Mouse (Mus musculus): ENCODE data around the gene Cox6b1. TPM values are rescaled to one million over a fixed set of nuclear protein-coding genes. Genes with fewer than 3 reads are reported as not detected.
A peak's percentile ranks its signal among the peaks of the same experiment; 100 is the strongest.

Cox6b1 gene
- polyA plus RNA-seq, 1 experiment from 2014 or later: 848 TPM

DNA sequence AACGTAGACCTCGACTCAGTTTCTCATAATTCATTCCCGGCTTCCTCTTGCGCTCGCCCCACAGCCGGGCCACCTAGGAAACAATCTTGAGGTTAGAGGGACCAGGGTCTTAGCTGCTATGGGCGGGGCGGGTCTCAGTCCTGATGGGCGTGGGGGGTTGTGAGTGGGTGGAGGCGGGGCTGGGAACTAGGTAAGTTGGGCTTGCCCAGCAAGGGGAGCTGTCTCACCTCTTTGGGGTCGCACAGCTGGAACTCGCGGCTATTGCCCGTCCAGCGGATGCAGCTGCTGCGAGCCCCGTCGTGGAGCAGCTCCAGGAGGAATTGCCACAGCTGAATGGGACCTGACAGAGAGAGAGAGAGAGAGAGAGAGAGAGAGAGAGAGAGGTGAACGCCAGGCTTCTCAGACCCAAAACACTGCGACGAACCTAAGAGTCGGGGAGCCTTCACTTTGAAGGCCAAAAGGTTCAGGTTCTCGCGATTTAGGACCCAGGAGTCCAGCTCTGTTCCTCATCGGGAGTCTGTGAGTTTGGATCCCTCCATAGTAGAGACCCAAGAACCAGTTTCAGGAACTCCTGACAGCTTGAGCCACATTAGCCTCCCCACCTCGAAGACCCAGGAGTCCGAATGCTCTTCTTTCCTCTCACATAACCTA is 7.9 kb upstream of the Cox6b1 start:
- no peaks in the 10 kb centered on the region for H3K9me3 ChIP-seq
- no peak overlapping the region; the same call in 1 of the 2 replicates for H3K9ac ChIP-seq (replicated peaks)
- no peaks in the 10 kb centered on the region for H3K36me3 ChIP-seq
- H3K4me3 ChIP-seq (replicated peaks): peak overlapping the region; percentile 29
- 4% methylated on average over 27 of the region's 27 CpGs for WGBS
- no peak overlapping the region for H3K27ac ChIP-seq
- peaks cover 16% of the 10 kb centered on the region for H3K4me1 ChIP-seq (replicated peaks)
- ATAC-seq (ENCODE audit: insufficient number of reproducible peaks, insufficient read depth, low FRiP score, low TSS enrichment, low read depth): no peak
- H3K4me2 ChIP-seq: peak overlapping the region; percentile 45
- H3K27me3 ChIP-seq: peaks cover 64% of the 10 kb centered on the region

GRCm38 (mm10) chr7:30629013-30629412 is 3.1 kb upstream of the Cox6b1 start:
- peaks cover 10% of the 10 kb centered on the region for H3K4me1 ChIP-seq (replicated peaks)

GRCm38 (mm10) chr7:30626647-30627046 is 696 bp upstream of the Cox6b1 start:
- peaks cover 17% of the 10 kb centered on the region for H3K27me3 ChIP-seq
- no peak for ATAC-seq (ENCODE audit: insufficient number of reproducible peaks, insufficient read depth, low FRiP score, low TSS enrichment, low read depth)
- no peak overlapping the region for H3K4me3 ChIP-seq (replicated peaks)
- no peak overlapping the region for H3K9ac ChIP-seq (replicated peaks)
- WGBS: 87% methylated on average over 5 of the region's 5 CpGs
- H3K4me2 ChIP-seq: no peak overlapping the region
- peaks cover 29% of the 10 kb centered on the region for H3K36me3 ChIP-seq
- H3K27ac ChIP-seq: no peak overlapping the region
- no peaks in the 10 kb centered on the region for H3K9me3 ChIP-seq
- peaks cover 10% of the 10 kb centered on the region for H3K4me1 ChIP-seq (replicated peaks)

More at GRCm38 (mm10) chr7:30629013-30629412, 3.1 kb upstream of the Cox6b1 start:
- H3K9ac ChIP-seq (replicated peaks): no peak overlapping the region
- H3K4me3 ChIP-seq (replicated peaks): no peak overlapping the region
- H3K4me2 ChIP-seq: no peak overlapping the region
- ATAC-seq (ENCODE audit: insufficient number of reproducible peaks, insufficient read depth, low FRiP score, low TSS enrichment, low read depth): no peak
- peaks cover 5% of the 10 kb centered on the region; the same call in 1 of the 2 replicates for H3K36me3 ChIP-seq
- peaks cover 40% of the 10 kb centered on the region for H3K27me3 ChIP-seq
- H3K9me3 ChIP-seq: no peaks in the 10 kb centered on the region
- no peak overlapping the region for H3K27ac ChIP-seq

DNA sequence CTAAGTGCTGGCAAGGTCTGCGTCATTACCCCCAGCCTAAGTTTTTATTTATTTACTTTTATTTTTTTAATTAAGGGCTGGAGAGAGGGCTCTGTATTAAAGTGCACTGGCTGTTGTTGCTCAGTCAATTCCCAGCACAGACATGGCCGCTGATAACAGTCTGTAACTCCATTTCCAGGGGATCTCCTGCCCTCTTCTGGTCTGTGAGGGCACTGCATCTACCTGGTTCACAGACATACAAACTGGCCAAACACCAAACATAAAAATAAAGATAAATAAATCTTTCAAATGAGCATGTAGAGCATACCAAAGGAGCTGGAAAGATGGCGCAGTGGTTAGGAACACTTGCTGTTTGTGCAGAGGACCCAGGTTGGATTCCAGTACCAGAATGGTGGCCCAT is 6.7 kb downstream of the Cox6b1 start:
- Histone ChIP-seq H3K4me2 (no peak overlapping the region), H3K9ac (replicated peaks) (no peak overlapping the region), H3K9me3 (0 out of 2 replicates have a peak, but pooled peaks cover 4% of the 10 kb centered on the region), H3K4me1 (replicated peaks) (no peaks in the 10 kb centered on the region), H3K4me3 (replicated peaks) (no peak overlapping the region), H3K27ac (no peak overlapping the region), H3K27me3 (no peaks in the 10 kb centered on the region), H3K36me3 (peaks cover 86% of the 10 kb centered on the region)
- 88% methylated on average over 3 of the region's 3 CpGs for WGBS
- ATAC-seq (ENCODE audit: insufficient number of reproducible peaks, insufficient read depth, low FRiP score, low TSS enrichment, low read depth): no peak

DNA sequence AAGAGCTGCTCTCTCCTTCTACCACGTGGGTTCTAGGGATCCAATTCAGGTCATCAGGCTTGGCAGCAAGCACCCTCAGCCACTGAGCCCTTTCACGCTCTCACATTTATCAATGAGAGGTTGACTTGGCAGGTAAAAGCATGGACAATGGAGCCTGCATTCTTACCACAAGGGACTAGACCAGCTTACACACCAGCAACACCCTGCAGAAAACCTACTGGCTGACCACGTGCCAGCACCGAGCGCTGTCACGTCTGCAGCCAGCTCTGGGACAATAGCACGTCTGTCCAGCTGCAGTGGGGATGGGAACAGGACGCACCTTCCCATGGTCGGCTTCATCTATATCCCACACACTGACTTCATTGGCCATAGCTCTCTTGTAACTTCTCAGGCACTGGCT is 7.3 kb downstream of the Cox6b1 start:
- H3K4me3 ChIP-seq (replicated peaks): no peak overlapping the region
- no peaks in the 10 kb centered on the region for H3K27me3 ChIP-seq
- ATAC-seq (ENCODE audit: insufficient number of reproducible peaks, insufficient read depth, low FRiP score, low TSS enrichment, low read depth): no peak
- 0 out of 2 replicates have a peak, but pooled peaks cover 4% of the 10 kb centered on the region for H3K9me3 ChIP-seq
- no peaks in the 10 kb centered on the region for H3K4me1 ChIP-seq (replicated peaks)
- H3K27ac ChIP-seq: no peak overlapping the region
- H3K36me3 ChIP-seq: peaks cover 80% of the 10 kb centered on the region
- WGBS: 99% methylated on average over 9 of the region's 9 CpGs
- H3K4me2 ChIP-seq: no peak overlapping the region
- H3K9ac ChIP-seq (replicated peaks): no peak overlapping the region

DNA sequence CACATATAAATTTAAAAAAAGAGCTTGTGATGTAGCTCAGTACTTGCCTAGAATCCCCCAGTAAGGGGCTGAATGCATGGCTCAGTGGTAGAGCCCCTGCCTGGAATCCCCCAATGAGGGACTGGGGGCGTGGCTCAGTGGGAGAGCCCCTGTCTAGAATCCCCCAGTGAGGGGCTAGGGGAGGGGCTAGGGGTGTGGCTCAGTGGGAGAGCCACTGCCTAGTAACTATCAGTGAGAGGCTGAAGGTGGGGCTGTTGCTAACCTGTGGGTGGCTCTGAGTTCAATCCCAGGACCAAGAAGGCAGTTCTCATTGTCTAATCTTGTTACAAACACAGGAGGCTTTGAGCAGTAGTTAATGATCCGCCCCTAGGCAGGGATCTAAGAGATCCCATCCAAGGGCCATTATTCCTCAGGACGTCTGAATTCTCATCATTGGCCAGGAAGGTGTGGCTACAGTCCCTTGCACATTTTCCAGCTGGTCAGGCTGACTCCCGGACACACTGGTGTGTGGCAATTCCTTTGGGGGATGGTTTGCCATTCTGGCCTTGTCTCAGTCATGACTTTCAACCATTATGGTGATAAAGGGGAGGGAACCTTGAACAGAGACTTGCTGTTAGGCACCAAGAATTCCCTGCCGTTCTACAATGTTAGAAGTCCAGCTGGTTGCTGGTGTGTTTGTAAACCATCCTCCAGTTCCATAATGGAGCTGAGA is 10.7 kb downstream of the Cox6b1 start:
- H3K9me3 ChIP-seq: 0 out of 2 replicates have a peak, but pooled peaks cover 4% of the 10 kb centered on the region
- no peaks in the 10 kb centered on the region for H3K27me3 ChIP-seq
- no peak for ATAC-seq (ENCODE audit: insufficient number of reproducible peaks, insufficient read depth, low FRiP score, low TSS enrichment, low read depth)
- H3K4me1 ChIP-seq (replicated peaks): no peaks in the 10 kb centered on the region
- H3K9ac ChIP-seq (replicated peaks): no peak overlapping the region
- WGBS: 64% methylated on average over 5 of the region's 5 CpGs
- H3K4me3 ChIP-seq (replicated peaks): no peak overlapping the region
- peaks cover 53% of the 10 kb centered on the region for H3K36me3 ChIP-seq
- H3K4me2 ChIP-seq: no peak overlapping the region
- H3K27ac ChIP-seq: no peak overlapping the region

GRCm38 (mm10) chr7:30614454-30614853 is 11.5 kb downstream of the Cox6b1 start:
- no peak for ATAC-seq (ENCODE audit: insufficient number of reproducible peaks, insufficient read depth, low FRiP score, low TSS enrichment, low read depth)
- no peaks in the 10 kb centered on the region for H3K27me3 ChIP-seq
- H3K4me2 ChIP-seq: no peak overlapping the region
- peaks cover 47% of the 10 kb centered on the region for H3K36me3 ChIP-seq
- no peak overlapping the region for H3K4me3 ChIP-seq (replicated peaks)
- no peak overlapping the region for H3K27ac ChIP-seq
- H3K9ac ChIP-seq (replicated peaks): no peak overlapping the region
- 75% methylated on average over 2 of the region's 2 CpGs for WGBS
- H3K9me3 ChIP-seq: 0 out of 2 replicates have a peak, but pooled peaks cover 4% of the 10 kb centered on the region
- H3K4me1 ChIP-seq (replicated peaks): no peaks in the 10 kb centered on the region

DNA sequence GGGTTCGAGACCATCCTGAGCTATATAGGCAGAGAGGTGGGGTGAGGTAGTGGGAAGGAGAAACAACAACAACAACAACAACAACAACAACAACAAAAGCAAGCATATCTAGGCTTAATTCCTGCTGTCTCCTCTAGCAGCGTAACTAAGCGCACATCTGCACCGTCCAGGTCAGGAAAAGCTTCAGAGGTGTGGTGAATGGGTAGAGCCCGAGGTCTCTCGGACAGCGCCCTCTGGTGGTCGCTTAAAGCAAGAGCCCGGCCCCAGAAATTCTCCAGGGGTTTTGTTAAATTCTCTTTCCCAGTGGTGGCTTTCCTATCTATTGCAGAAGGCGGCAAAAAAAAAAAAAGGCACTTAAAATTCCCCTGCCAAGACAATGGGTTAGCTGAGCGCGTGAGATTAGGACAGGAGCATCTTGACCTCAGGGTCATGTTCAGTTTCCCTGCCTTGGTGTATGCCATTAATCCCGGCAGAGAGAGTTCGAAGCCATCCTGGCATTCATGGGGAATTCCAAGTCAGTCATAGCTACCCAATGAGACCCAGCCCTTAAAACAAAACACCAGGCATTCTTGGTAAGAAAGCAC is 12.3 kb downstream of the Cox6b1 start:
- 0 out of 2 replicates have a peak, but pooled peaks cover 4% of the 10 kb centered on the region for H3K9me3 ChIP-seq
- H3K4me2 ChIP-seq: no peak overlapping the region
- no peak overlapping the region for H3K27ac ChIP-seq
- WGBS: 25% methylated on average over 14 of the region's 14 CpGs
- peaks cover 39% of the 10 kb centered on the region for H3K36me3 ChIP-seq
- H3K9ac ChIP-seq (replicated peaks): no peak overlapping the region
- H3K27me3 ChIP-seq: no peaks in the 10 kb centered on the region
- ATAC-seq (ENCODE audit: insufficient number of reproducible peaks, insufficient read depth, low FRiP score, low TSS enrichment, low read depth): no peak
- no peaks in the 10 kb centered on the region for H3K4me1 ChIP-seq (replicated peaks)
- no peak overlapping the region for H3K4me3 ChIP-seq (replicated peaks)

- H3K27ac ChIP-seq: no peak within 1 kb of the TSS
- ATAC-seq (ENCODE audit: insufficient number of reproducible peaks, insufficient read depth, low FRiP score, low TSS enrichment, low read depth): no peak
These were observed 13.1 kb downstream of the Cox6b1 start, which contains the start of gene Upk1a for GRCm38 (mm10) chr7:30612654-30613402. Upk1a (minus strand) TSS chr7:30612847.

DNA sequence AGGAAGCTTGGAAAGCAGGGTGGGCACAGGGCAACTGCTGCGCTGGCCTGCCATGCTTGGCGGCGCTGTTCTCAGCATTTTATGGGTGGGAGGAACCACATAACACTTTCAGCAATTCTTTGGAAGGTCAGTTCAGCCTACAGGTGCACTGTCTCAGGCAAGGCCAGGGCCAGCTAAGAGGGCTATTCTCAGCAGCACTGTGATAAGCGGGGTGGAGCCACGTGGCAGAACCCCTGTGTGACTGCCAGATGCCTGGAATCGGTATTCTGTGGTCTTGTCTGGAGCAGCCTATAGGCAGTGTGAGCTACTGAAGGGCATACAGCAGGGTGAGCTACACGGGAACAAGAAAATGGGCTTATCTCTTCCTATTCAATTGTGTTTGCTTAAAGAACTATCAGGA is 15.9 kb downstream of the Cox6b1 start:
- Histone ChIP-seq H3K36me3 (peaks cover 3% of the 10 kb centered on the region; the same call in 1 of the 2 replicates), H3K9ac (replicated peaks) (no peak overlapping the region), H3K9me3 (0 out of 2 replicates have a peak, but pooled peaks cover 2% of the 10 kb centered on the region), H3K4me3 (replicated peaks) (no peak overlapping the region), H3K4me2 (no peak overlapping the region), H3K27ac (no peak overlapping the region), H3K27me3 (peaks cover 4% of the 10 kb centered on the region; the same call in 1 of the 2 replicates), H3K4me1 (replicated peaks) (no peaks in the 10 kb centered on the region)
- 59% methylated on average over 7 of the region's 7 CpGs for WGBS
- no peak for ATAC-seq (ENCODE audit: insufficient number of reproducible peaks, insufficient read depth, low FRiP score, low TSS enrichment, low read depth)

More at GRCm38 (mm10) chr7:30612654-30613402, 13.1 kb downstream of the Cox6b1 start, which contains the start of gene Upk1a:
- Histone ChIP-seq H3K9me3 (0 out of 2 replicates have a peak, but pooled peaks cover 4% of the 10 kb centered on the region), H3K36me3 (peaks cover 31% of the 10 kb centered on the region), H3K4me1 (replicated peaks) (no peaks in the 10 kb centered on the region), H3K4me2 (no peak within 1 kb of the TSS), H3K9ac (replicated peaks) (no peak within 1 kb of the TSS), H3K4me3 (replicated peaks) (no peak within 1 kb of the TSS), H3K27me3 (peaks cover 1% of the 10 kb centered on the region; the same call in 1 of the 2 replicates)
- 66% methylated on average over 8 of the region's 8 CpGs for WGBS
